Mouse (Mus musculus) midbrain, postnatal 0 days (tissue): ENCODE data around the gene Stt3b. TPM values are rescaled to one million over a fixed set of nuclear protein-coding genes. Genes with fewer than 3 reads are reported as not detected.

Experiments
- ATAC-seq: fragments of 200-750 bp; cut with Nextera tagmentation; 2 replicates; pipeline ENCODE4 v1.8.0; 2017; ENCODE audit warnings: moderate number of reproducible peaks, mild to moderate bottlenecking, moderate TSS enrichment, moderate library complexity; ENCODE audit not compliant: low FRiP score
- DNase-seq: peaks from one replicate; pipeline ENCODE4 v3.0.0-alpha.2; 2015; ENCODE audit warnings: low spot score
- H3K27ac ChIP-seq: fragments of 300-500 bp; sonication (generic); 2 replicates; pipeline ENCODE4 v1.5.1; 2014; ENCODE audit warnings: low read depth, mild to moderate bottlenecking, low read length, mixed read lengths
- H3K27me3 ChIP-seq: fragments of 300-500 bp; sonication (generic); 2 replicates; pipeline ENCODE4 v1.6.1; 2014; ENCODE audit warnings: low read length, control low read depth, mixed read lengths; ENCODE audit not compliant: insufficient read depth
- H3K36me3 ChIP-seq: fragments of 300-500 bp; sonication (generic); 2 replicates; pipeline ENCODE4 v1.6.1; 2014; ENCODE audit warnings: low read length, control low read depth, mixed read lengths; ENCODE audit not compliant: insufficient read depth
- H3K4me1 ChIP-seq: fragments of 300-500 bp; sonication (generic); 2 replicates; pipeline ENCODE4 v1.6.1; 2014; ENCODE audit warnings: mild to moderate bottlenecking, control low read depth, antibody characterized with exemption, low read length, mixed read lengths; ENCODE audit not compliant: insufficient read depth
- H3K4me2 ChIP-seq: fragments of 300-500 bp; sonication (generic); 2 replicates; pipeline ENCODE4 v1.6.1; 2014; ENCODE audit warnings: low read depth, mild to moderate bottlenecking, low read length, mixed read lengths; ENCODE audit not compliant: poor library complexity, severe bottlenecking
- H3K4me3 ChIP-seq: fragments of 300-500 bp; sonication (generic); 2 replicates; pipeline ENCODE4 v1.5.1; 2014; ENCODE audit warnings: low read depth, mild to moderate bottlenecking, low read length, moderate library complexity
- H3K9ac ChIP-seq: fragments of 300-500 bp; sonication (generic); replicated peaks from 2 replicates; pipeline ENCODE4 v1.6.1; 2014; ENCODE audit warnings: mild to moderate bottlenecking, low read length, moderate library complexity, mixed read lengths; ENCODE audit not compliant: poor library complexity, severe bottlenecking
- H3K9me3 ChIP-seq: fragments of 300-500 bp; sonication (generic); 2 replicates; pipeline ENCODE4 v1.6.1; 2016; ENCODE audit warnings: low read length, control low read depth
- CTCF ChIP-seq: IDR thresholded peaks from 2 replicates; pipeline ENCODE4 v1.5.1; 2016; ENCODE audit warnings: antibody characterized with exemption, mild to moderate bottlenecking
- WGBS: fragments of 180-500 bp; shearing (Covaris S2); extraction: QIAGEN DNeasy Blood & Tissue Kit; methylation state at CpG from one replicate; pipeline ENCODE4 v1.1.7; 2014; 5-methylcytosine and 5-hydroxymethylcytosine counted together
- polyA plus RNA-seq: library from polyadenylated mRNA; unstranded; fragments of >200 nt; fragmentation: Nextera tagmentation; extraction: Ambion mirVana; gene quantifications from 2 replicates; pipeline ENCODE4 v1.2.1, GENCODE M21; 2015
- total RNA-seq: library from RNA; depleted of rRNA; stranded (reverse); fragments of >200 nt; gene quantifications from 2 replicates; pipeline ENCODE4 v1.2.3, GENCODE M21; 2014

Stt3b gene
- total and polyA plus RNA-seq, 2 experiments from 2014 or later = 56.6 to 93.4 TPM

GRCm38 (mm10) chr9:115306202-115306601 lies 4.0 kb downstream of the Stt3b start:
- DNase-seq = peak; percentile 37
- Histone ChIP-seq H3K4me1 (peaks cover 9% of the 10 kb centered on the region; the same call in 1 of the 2 replicates), H3K9me3 (no peaks in the 10 kb centered on the region), H3K4me3 (peak overlapping the region; percentile 99), H3K27me3 (no peaks in the 10 kb centered on the region), H3K27ac (no peak overlapping the region), H3K36me3 (no peaks in the 10 kb centered on the region), H3K9ac (no peak overlapping the region; the same call in 1 of the 2 replicates), H3K4me2 (peak overlapping the region; percentile 67)
- 26% methylated on average over 6 of the region's 6 CpGs for WGBS
- TF ChIP-seq CTCF = no peak
- no peak for ATAC-seq

GRCm38 (mm10) chr9:115304149-115304548 lies 6.1 kb downstream of the Stt3b start:
- no peaks in the 10 kb centered on the region for H3K36me3 ChIP-seq
- no peaks in the 10 kb centered on the region for H3K27me3 ChIP-seq
- H3K4me3 ChIP-seq = no peak overlapping the region
- TF ChIP-seq CTCF = no peak
- 72% methylated on average over 4 of the region's 4 CpGs for WGBS
- H3K9ac ChIP-seq = no peak overlapping the region
- no peak overlapping the region for H3K27ac ChIP-seq
- no peaks in the 10 kb centered on the region for H3K9me3 ChIP-seq
- H3K4me2 ChIP-seq = no peak overlapping the region
- DNase-seq (no peak), ATAC-seq (no peak)
- H3K4me1 ChIP-seq = peaks cover 9% of the 10 kb centered on the region; the same call in 1 of the 2 replicates

DNA sequence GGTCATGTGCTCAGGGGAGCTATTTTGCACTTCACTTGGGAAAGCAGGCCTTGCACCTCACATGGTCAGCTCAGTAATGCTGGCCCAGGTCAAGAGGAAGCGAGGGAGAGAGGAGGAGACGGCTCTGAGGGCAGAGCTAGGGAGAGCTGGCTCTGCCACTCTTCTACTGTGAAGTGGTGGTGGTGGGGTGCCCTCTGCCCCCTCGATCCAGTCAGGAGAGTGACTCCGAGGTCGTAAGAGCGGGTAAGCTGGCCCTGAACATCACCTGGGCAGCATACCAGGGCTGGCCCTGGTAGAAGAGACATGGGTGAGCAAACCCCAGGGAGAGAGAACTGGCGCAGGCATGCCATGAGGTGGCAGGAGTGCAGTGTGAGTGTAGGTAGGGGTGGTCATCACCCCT lies 8.6 kb downstream of the Stt3b start:
- H3K9me3 ChIP-seq = no peaks in the 10 kb centered on the region
- no peaks in the 10 kb centered on the region for H3K27me3 ChIP-seq
- ATAC-seq = no peak
- H3K4me3 ChIP-seq = no peak overlapping the region
- DNase-seq = no peak
- H3K9ac ChIP-seq = no peak overlapping the region
- no peak for TF ChIP-seq CTCF
- H3K4me1 ChIP-seq = peaks cover 6% of the 10 kb centered on the region; the same call in 1 of the 2 replicates
- H3K27ac ChIP-seq = no peak overlapping the region
- H3K4me2 ChIP-seq = no peak overlapping the region
- 83% methylated on average over 7 of the region's 7 CpGs for WGBS
- H3K36me3 ChIP-seq = no peaks in the 10 kb centered on the region

- WGBS = 93% methylated on average over 6 of the region's 6 CpGs
Measured at GRCm38 (mm10) chr9:115301002-115301579, 9.1 kb downstream of the Stt3b start.

GRCm38 (mm10) chr9:115296738-115297137 lies 13.5 kb downstream of the Stt3b start:
- Histone ChIP-seq H3K4me2 (no peak overlapping the region), H3K9me3 (no peaks in the 10 kb centered on the region), H3K27ac (no peak overlapping the region), H3K4me3 (no peak overlapping the region), H3K4me1 (no peaks in the 10 kb centered on the region), H3K9ac (no peak overlapping the region), H3K27me3 (no peaks in the 10 kb centered on the region), H3K36me3 (no peaks in the 10 kb centered on the region)
- WGBS = 68% methylated on average over 7 of the region's 7 CpGs
- TF ChIP-seq CTCF = no peak
- DNase-seq = no peak
- no peak for ATAC-seq

More at GRCm38 (mm10) chr9:115301002-115301579, 9.1 kb downstream of the Stt3b start:
- no peak overlapping the region for H3K4me2 ChIP-seq
- no peaks in the 10 kb centered on the region for H3K27me3 ChIP-seq
- peaks cover 4% of the 10 kb centered on the region; the same call in 1 of the 2 replicates for H3K4me1 ChIP-seq
- H3K27ac ChIP-seq = no peak overlapping the region
- DNase-seq (no peak), ATAC-seq (no peak)
- H3K4me3 ChIP-seq = no peak overlapping the region
- no peaks in the 10 kb centered on the region for H3K9me3 ChIP-seq
- no peak for TF ChIP-seq CTCF
- no peaks in the 10 kb centered on the region for H3K36me3 ChIP-seq
- no peak overlapping the region for H3K9ac ChIP-seq

GRCm38 (mm10) chr9:115293920-115294594 lies 16.2 kb downstream of the Stt3b start:
- Histone ChIP-seq H3K36me3 (no peaks in the 10 kb centered on the region), H3K9ac (no peak overlapping the region), H3K9me3 (no peaks in the 10 kb centered on the region), H3K27ac (no peak overlapping the region), H3K27me3 (no peaks in the 10 kb centered on the region), H3K4me3 (no peak overlapping the region), H3K4me1 (no peaks in the 10 kb centered on the region), H3K4me2 (no peak overlapping the region)
- 85% methylated on average over 10 of the region's 10 CpGs for WGBS
- ATAC-seq = no peak
- TF ChIP-seq CTCF = peak; percentile 68
- peak; percentile 51 for DNase-seq
